Mouse (Mus musculus) forebrain, embryonic 11.5 days (tissue): Measurements from ENCODE around the gene Rag1. TPM values are rescaled to one million over a fixed set of nuclear protein-coding genes. Genes with fewer than 3 reads are reported as not detected.

Experiments used
- ATAC-seq: fragments of 200-750 bp; cut with Nextera tagmentation; replicated peaks from 2 replicates; pipeline ENCODE4 v1.8.0; 2017; ENCODE audit warnings: moderate TSS enrichment; ENCODE audit not compliant: low FRiP score
- DNase-seq: peaks from one replicate; pipeline ENCODE4 v3.0.0-alpha.2; 2017; ENCODE audit warnings: low spot score
- H3K27ac ChIP-seq: fragments of 300-500 bp; sonication (generic); 2 replicates; pipeline ENCODE4 v1.5.1; 2014; ENCODE audit warnings: low read depth, low read length
- H3K27me3 ChIP-seq: fragments of 300-500 bp; sonication (generic); 2 replicates; pipeline ENCODE4 v1.6.1; 2014; ENCODE audit warnings: mild to moderate bottlenecking, low read length, mixed read lengths; ENCODE audit not compliant: control insufficient read depth, insufficient read depth
- H3K36me3 ChIP-seq: fragments of 300-500 bp; sonication (generic); 2 replicates; pipeline ENCODE4 v1.6.1; 2014; ENCODE audit warnings: mild to moderate bottlenecking, low read length, moderate library complexity, mixed read lengths; ENCODE audit not compliant: control insufficient read depth, insufficient read depth
- H3K4me1 ChIP-seq: fragments of 300-500 bp; sonication (generic); replicated peaks from 2 replicates; pipeline ENCODE4 v1.6.1; 2014; ENCODE audit warnings: low read length, mixed read lengths; ENCODE audit not compliant: control insufficient read depth, insufficient read depth
- H3K4me2 ChIP-seq: fragments of 300-500 bp; sonication (generic); 2 replicates; pipeline ENCODE4 v1.6.1; 2014; ENCODE audit warnings: low read depth, mild to moderate bottlenecking, low read length, moderate library complexity, mixed read lengths; ENCODE audit not compliant: severe bottlenecking
- H3K4me3 ChIP-seq: fragments of 300-500 bp; sonication (generic); 2 replicates; pipeline ENCODE4 v1.5.1; 2014; ENCODE audit warnings: low read depth, low read length
- H3K9ac ChIP-seq: fragments of 300-500 bp; sonication (generic); 2 replicates; pipeline ENCODE4 v1.6.1; 2014; ENCODE audit warnings: low read length
- H3K9me3 ChIP-seq: fragments of 300-500 bp; sonication (generic); 2 replicates; pipeline ENCODE4 v1.6.1; 2016; ENCODE audit warnings: low read length, mixed read lengths; ENCODE audit not compliant: control insufficient read depth
- WGBS: fragments of 180-500 bp; shearing (Covaris S2); extraction: QIAGEN DNeasy Blood & Tissue Kit; methylation state at CpG from one replicate; pipeline ENCODE4 v1.1.7; 2014; 5-methylcytosine and 5-hydroxymethylcytosine counted together
- polyA plus RNA-seq: library from polyadenylated mRNA; unstranded; fragments of >200 nt; fragmentation: Nextera tagmentation; extraction: Ambion mirVana; gene quantifications from 2 replicates; pipeline ENCODE4 v1.2.1, GENCODE M21; 2014

Rag1 gene
- polyA plus RNA-seq, 1 experiment from 2014 or later, result 0.27 TPM

DNA sequence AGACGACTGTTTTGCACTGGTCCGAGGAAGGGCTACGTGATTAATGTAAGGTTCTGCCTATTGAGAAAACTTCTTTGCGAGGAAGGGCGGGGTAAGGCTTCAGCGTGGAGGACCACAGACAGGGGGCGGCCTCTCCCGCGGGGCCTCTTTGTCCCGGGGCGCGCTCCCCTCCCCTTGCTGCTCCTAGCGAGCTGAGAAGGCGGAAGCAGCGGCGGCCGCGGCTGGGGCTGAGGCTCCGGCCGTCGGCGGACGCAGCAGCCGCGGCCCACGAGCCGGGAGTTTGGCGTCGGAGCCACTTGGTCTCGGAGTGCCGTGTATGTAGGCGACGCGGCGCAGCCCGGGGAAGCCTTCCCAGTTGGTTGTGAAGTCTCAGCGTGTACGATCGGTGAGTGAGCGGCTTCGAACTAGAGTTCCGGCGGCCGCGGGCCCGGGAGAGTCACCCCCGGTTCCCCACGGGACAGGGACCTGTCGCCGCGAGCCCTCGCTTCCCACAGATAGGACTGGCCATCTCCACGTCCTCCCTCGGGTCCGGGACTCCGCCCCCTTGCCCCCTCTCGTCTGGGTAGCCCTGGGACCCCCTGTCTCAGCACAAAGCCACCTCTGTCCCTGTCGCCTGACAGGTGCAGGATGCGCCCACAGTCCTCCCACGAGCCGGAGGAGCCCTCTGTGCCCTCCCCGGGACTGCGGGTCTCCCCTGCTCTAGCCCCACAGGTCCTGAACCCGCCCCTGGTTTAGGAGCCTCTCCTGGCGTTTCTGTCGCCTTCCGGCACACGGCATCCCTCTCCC, 29.1 kb upstream of the Rag1 start, which contains the start of gene Traf6:
Gene Traf6, plus strand, starts transcription at position 194 of the 786 bp plus-strand sequence.
- ATAC-seq, result peak; percentile 94
- under 1% methylated on average over 62 of the region's 68 CpGs for WGBS

DNA sequence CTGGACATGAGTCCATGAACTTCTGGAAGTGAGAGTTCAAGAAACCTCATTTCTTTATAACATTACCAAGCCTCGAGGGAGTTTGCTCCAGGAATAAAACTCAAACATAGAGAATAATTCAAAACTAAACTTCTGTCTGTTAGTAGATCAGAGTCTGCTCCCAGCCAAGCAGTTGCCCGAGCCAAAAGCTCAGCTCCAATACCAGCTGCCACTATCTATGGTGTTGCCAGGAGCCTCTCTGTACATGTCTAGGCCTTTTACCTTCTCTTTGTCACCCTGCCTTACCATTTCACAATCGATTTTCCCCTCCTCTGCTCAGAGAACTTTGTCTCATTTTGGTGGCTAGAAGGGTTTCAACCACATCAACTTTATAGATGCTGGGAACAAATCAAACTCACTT, 24.2 kb upstream of the Rag1 start:
- H3K9me3 ChIP-seq, result no peaks in the 10 kb centered on the region
- no peak overlapping the region for H3K4me3 ChIP-seq
- no peak for ATAC-seq
- H3K27me3 ChIP-seq, result no peaks in the 10 kb centered on the region
- H3K4me2 ChIP-seq, result no peak overlapping the region
- H3K36me3 ChIP-seq, result no peaks in the 10 kb centered on the region
- no peak for DNase-seq
- WGBS, result 86% methylated on average over 3 of the region's 3 CpGs
- H3K9ac ChIP-seq, result no peak overlapping the region
- no peaks in the 10 kb centered on the region for H3K4me1 ChIP-seq
- H3K27ac ChIP-seq, result no peak overlapping the region

More for the DNA sequence above, 29.1 kb upstream of the Rag1 start, which contains the start of gene Traf6:
- Histone ChIP-seq H3K9me3 (no peaks in the 10 kb centered on the region), H3K27ac (peak within 1 kb of the TSS; percentile 62; the same call in 1 of the 2 replicates), H3K4me3 (peak within 1 kb of the TSS; percentile 96), H3K4me1 (peaks cover 4% of the 10 kb centered on the region; the same call in 1 of the 2 replicates), H3K4me2 (peak within 1 kb of the TSS; percentile 87), H3K27me3 (no peaks in the 10 kb centered on the region), H3K9ac (peak within 1 kb of the TSS; percentile 90), H3K36me3 (no peaks in the 10 kb centered on the region)
- DNase-seq, result peak; percentile 94

DNA sequence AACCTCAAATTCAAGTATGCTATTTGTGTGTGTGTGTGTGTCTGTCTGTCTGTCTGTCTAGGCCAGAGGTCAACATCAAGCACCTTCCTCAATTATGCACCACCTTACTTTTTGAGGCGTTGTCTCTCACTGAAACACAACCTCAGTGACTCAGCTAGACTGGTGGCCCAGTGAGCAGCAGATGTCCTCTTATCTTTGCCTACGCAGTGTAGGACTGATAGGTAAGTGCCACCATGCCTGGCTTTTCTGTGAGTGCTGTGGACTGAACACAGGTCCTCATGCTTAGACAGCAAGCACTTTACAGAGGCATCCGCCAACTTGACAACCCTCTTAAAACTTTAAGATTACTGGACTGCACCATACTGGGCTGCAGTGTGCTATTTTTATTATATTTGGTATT, 19.4 kb upstream of the Rag1 start:
- Histone ChIP-seq H3K36me3 (no peaks in the 10 kb centered on the region), H3K4me3 (no peak overlapping the region), H3K4me1 (no peaks in the 10 kb centered on the region), H3K4me2 (no peak overlapping the region), H3K9ac (no peak overlapping the region), H3K27ac (no peak overlapping the region), H3K9me3 (no peaks in the 10 kb centered on the region), H3K27me3 (no peaks in the 10 kb centered on the region)
- DNase-seq, result no peak
- 96% methylated on average over 3 of the region's 3 CpGs for WGBS
- ATAC-seq, result no peak

DNA sequence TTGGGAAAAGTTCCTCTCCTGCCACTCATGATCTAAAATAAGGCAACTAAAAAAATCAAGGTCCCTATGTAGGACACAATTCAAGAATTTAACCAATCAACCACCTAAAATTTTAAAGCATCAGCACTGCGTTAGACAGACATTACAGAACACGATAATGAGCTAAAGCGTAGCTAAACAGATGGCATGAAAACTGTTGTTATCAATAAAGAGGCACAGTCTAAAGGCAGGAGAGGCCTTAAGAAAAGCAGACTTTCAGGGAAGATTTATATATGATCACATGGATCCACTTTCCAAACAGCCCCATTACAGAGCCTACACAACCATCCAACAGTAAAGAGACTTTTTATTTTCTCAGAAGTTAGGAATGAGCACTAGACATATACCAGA, 16.4 kb upstream of the Rag1 start:
- H3K27ac ChIP-seq, result no peak overlapping the region
- no peaks in the 10 kb centered on the region for H3K9me3 ChIP-seq
- H3K4me3 ChIP-seq, result no peak overlapping the region
- DNase-seq (no peak), ATAC-seq (peak; percentile 37; the same call in 1 of the 2 replicates)
- H3K4me2 ChIP-seq, result no peak overlapping the region
- WGBS, result 90% methylated on average over 3 of the region's 3 CpGs
- no peaks in the 10 kb centered on the region for H3K4me1 ChIP-seq
- no peak overlapping the region for H3K9ac ChIP-seq
- no peaks in the 10 kb centered on the region for H3K36me3 ChIP-seq
- no peaks in the 10 kb centered on the region for H3K27me3 ChIP-seq

DNA sequence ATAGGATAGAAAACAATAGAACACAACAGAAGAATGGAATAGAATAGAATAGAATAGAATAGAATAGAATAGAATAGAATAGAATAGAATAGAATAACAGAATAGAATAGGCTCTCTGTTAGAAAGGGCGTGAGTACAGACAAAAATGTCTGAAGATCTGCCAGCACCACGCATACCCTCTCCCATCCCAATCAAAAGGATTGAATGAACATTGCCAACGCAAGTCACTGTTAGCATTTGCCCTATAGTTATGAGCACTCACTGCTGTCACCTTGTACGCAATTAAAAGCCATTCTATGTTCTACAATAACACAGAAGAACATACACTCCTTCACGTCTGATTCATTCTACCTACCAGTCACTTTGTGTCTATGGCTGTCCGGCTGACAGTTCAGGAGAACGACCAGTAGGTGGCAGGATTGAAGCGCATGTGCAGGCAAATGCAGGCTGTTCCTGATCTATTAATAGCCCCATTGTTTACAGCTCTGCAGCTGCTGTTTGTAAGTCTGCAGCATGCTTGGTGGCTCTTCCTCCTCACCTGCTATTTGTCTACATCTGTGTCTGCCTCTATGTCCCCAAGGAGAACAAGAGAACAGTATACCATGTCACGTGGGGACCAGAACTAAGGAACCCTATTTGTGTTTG, 15.9 kb upstream of the Rag1 start:
- ATAC-seq (peak; percentile 91), DNase-seq (peak; percentile 86)
- no peaks in the 10 kb centered on the region for H3K36me3 ChIP-seq
- no peaks in the 10 kb centered on the region for H3K9me3 ChIP-seq
- no peak overlapping the region for H3K27ac ChIP-seq
- no peak overlapping the region for H3K9ac ChIP-seq
- no peak overlapping the region for H3K4me3 ChIP-seq
- H3K27me3 ChIP-seq, result no peaks in the 10 kb centered on the region
- no peaks in the 10 kb centered on the region for H3K4me1 ChIP-seq
- H3K4me2 ChIP-seq, result no peak overlapping the region
- WGBS, result 19% methylated on average over 9 of the region's 9 CpGs

DNA sequence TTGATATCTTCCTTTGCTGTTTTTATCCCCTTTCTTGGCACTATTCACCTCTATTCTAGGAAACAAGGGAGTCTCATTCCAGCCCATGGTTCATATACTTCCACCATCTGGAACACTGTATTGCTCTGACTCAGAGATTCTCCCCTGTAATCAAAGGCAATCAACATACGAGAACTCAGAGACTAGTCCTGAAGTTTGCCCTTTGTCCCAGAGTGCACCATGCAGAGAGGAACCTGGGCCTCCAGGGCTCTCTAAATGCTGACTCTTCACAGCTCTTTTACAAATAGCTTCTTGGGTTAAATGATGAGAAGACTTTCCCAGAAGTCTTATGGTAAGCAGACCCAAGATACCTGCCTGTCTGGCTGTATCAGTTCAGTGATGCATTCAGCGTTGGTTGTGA, 11.2 kb upstream of the Rag1 start:
- H3K27ac ChIP-seq, result no peak overlapping the region
- H3K27me3 ChIP-seq, result no peaks in the 10 kb centered on the region
- no peaks in the 10 kb centered on the region for H3K36me3 ChIP-seq
- 75% methylated on average over 2 of the region's 2 CpGs for WGBS
- no peaks in the 10 kb centered on the region for H3K4me1 ChIP-seq
- DNase-seq (no peak), ATAC-seq (no peak)
- H3K9me3 ChIP-seq, result no peaks in the 10 kb centered on the region
- no peak overlapping the region for H3K4me2 ChIP-seq
- H3K4me3 ChIP-seq, result no peak overlapping the region
- no peak overlapping the region for H3K9ac ChIP-seq

DNA sequence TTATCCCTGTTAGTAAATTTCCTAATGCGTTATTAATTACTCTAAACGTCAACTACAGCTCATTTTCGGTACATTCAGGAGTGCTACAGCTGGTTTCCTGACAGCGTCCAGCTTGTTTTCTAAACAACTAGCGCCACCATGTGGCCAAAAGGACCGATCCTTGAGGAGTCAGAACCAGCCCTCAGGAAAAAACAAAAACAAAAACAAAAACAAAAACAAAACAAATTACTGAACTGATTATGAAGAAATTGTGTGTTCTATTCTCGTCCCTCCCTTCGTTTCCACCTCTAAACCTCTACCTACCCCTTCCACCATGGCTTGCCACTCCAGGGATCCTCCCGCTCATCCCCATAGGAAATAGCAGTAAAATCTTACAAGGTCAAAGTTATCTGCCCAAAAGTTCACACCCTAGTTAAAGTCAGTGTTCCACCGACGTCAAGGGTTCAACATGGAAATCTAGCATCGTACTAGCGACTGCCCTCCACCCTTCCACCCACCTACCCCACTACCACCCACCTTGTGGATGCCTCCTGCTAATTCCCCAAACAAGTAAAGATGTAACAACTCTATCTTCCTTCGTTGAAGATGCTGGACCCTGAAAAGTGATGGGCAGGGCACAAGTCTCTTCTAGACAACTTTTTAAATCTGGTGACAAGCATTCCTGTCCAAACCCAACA, 3.8 kb upstream of the Rag1 start:
- WGBS, result 19% methylated on average over 14 of the region's 14 CpGs
- peak; percentile 81 for DNase-seq
- H3K4me1 ChIP-seq, result no peaks in the 10 kb centered on the region; the same call in 1 of the 2 replicates
- H3K36me3 ChIP-seq, result no peaks in the 10 kb centered on the region
- no peaks in the 10 kb centered on the region for H3K27me3 ChIP-seq
- peak; percentile 66 for ATAC-seq
- peak overlapping the region; percentile 46 for H3K4me2 ChIP-seq
- H3K4me3 ChIP-seq, result peak overlapping the region; percentile 14
- peak overlapping the region; percentile 30; the same call in 1 of the 2 replicates for H3K9ac ChIP-seq
- H3K27ac ChIP-seq, result no peak overlapping the region
- no peaks in the 10 kb centered on the region for H3K9me3 ChIP-seq

DNA sequence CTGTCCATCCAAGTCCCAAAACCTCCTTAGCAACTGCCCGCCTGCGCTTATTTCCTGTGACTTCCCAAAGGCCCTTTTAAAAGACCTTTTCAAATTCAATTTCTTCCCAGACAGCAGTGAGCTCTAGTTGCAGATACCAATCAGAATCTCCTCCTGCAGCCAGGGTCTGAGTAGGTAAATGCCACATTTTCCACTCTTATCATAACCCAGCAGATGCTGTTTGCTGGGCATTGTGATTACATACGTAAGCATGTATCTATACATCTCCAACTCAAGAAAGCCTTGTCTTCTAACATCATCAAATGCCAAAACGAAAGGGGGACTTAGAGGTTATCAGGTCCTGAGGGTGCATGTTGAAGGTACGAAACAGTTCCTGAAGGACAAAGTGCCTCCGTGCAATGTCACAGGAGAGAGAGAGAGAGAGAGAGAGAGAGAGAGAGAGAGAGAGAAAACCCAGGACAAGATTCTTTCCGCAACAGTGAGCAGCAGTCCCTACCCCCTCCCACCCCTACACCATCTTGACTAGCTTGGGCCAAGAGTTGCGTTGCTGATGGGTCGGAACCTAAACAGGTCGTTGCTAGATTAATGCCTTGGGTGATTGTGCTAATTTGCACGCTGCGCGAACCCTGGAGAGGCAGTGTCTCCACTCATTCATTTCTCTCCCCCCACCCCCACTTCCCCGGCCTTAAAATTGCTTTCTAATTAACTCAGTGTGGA, 3.1 kb upstream of the Rag1 start:
- peak overlapping the region; percentile 30; the same call in 1 of the 2 replicates for H3K9ac ChIP-seq
- H3K36me3 ChIP-seq, result no peaks in the 10 kb centered on the region
- H3K27ac ChIP-seq, result no peak overlapping the region
- no peaks in the 10 kb centered on the region; the same call in 1 of the 2 replicates for H3K4me1 ChIP-seq
- H3K27me3 ChIP-seq, result no peaks in the 10 kb centered on the region
- WGBS, result 43% methylated on average over 14 of the region's 14 CpGs
- no peaks in the 10 kb centered on the region for H3K9me3 ChIP-seq
- H3K4me2 ChIP-seq, result peak overlapping the region; percentile 46
- H3K4me3 ChIP-seq, result peak overlapping the region; percentile 14
- ATAC-seq (peak; percentile 67), DNase-seq (no peak)
